Mouse (Mus musculus): ENCODE data around the gene Srgap2.

Gene Srgap2

DNA sequence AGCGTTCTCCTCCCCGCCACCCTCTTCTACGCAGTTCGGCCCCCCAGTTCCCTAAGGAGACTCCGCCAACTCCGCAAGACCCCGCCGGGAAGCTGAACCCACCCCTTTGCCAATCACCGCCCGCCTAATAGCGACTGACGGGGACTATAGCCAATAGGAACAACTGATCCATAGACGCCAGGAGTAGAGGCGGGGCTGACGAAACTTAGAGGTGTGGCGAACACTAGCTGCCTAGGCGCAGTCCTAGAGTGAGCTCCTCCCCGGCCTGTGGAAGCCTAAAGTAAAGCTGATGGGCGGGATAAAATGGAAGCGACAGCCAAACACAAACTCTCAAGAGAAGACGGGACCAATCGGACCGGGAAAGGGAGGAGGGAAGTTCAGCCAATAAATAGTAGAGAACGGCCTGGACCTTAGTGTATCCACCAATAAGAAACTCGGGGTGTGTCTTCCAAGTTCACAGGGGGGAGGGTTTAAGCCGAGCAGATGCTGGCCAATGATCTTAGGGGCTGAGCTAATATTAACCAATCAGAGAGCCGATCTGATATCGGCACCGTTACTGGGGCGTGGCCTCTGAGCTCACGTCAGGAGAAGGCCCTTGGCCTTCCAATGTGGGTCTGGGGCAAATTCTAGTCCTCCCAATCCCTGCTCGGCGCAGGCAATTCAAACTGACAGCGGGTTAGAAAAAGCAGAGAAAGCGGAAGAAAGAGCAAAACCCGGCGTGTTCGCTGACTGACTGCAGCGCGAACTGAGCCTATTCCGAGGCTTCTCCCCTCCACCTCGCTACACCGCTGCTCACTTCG lies at the start of gene Srgap2, which contains the start of gene Fam72a:
Srgap2 (minus strand) TSS at position 72 of the 800 bp plus-strand sequence.
Fam72a (plus strand) TSS at position 623 of the 800 bp plus-strand sequence.
- peak; percentile 94 to 95 for DNase-seq (ENCODE audit: low read depth in 2 of 2, low spot score in 2 of 2)

GRCm38 (mm10) chr1:131573721-131574120 lies 46.6 kb upstream of the Srgap2 start:
- DNase-seq (ENCODE audit: low read depth in 2 of 2, low spot score in 2 of 2): peak in 1 of 2 experiments; percentile 8

DNA sequence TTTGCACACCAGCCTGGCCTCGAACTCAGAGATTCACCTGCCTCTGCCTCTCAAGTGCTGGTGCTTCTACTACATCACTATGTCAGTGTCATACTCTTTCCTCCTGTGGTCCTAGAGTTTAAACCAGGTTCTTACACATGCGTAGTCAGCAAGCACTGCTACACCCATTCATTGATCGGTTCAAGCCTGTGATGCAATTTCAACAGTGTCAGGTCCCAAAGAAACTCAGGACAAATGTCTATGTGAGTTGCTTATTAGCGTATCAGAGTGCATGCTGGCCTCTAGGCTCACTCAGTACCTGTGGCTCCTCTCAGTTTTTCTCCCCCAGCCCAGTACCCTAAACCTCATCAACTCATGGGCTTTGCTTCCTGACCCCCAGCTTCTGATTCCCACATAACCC lies 43.2 kb upstream of the Srgap2 start:
- DNase-seq (ENCODE audit: low read depth in 2 of 2, low spot score in 2 of 2): no peak

DNA sequence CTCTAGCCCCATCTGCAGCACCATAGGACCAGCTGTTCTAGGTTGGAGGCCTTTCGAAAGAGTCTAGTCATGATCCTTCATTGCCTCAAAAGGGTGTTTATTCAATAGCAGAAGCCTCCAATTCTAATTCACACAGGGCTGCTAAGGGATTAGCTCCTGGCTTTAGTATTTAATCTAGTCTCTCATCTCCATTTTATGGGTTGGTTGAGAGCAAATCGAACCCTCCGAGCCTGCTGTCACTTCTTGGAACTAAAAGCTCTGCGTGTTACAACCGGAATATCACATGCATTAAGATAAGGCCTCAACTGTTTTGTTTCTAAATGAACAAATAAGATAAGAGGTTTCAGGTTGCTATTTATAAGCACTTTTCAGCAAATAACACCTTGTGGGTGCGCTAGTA lies 42.6 kb upstream of the Srgap2 start:
- no peak for DNase-seq (ENCODE audit: low read depth in 2 of 2, low spot score in 2 of 2)

DNA sequence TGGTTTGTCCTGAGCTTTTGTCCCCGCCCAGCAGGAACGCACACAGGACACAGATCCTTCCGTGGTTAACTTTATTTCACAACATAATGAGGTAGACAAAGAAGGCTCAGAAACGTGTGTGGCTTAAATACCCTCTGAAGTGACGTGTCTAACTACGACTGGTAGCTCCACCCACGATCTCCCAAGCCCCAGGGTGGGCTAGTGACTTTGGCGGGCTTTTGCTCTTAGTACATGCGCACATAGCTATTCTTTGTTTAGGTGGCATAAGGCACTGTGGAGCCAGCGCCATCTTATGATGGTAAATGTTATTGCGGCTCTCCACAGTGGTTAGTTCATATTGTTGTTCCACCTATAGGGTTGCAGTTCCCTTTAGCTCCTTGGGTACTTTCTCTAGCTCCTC lies 38.9 kb upstream of the Srgap2 start:
- peak; percentile 16 to 42 for DNase-seq (ENCODE audit: low read depth in 2 of 2, low spot score in 2 of 2)

DNA sequence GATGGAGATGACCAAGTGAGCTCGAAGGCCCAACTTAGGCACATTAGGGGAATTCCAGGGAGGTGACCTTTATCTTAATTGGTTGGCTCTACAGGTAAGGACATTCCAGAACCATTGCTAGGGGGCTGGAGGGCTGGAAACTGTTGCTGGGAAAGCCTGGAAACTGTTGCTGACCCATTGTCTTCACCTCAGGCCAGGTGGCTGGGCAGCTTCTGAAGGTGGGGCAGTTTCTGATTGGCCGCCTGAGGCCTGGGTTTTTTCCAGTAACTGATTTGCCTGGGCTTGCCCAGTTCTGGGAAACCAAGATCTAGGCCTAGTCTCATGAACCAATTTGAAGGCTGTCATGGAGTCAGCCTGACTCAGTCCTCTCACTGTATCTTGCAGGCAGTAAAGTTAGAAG lies 34.9 kb upstream of the Srgap2 start:
- no peak for DNase-seq (ENCODE audit: low read depth in 2 of 2, low spot score in 2 of 2)

DNA sequence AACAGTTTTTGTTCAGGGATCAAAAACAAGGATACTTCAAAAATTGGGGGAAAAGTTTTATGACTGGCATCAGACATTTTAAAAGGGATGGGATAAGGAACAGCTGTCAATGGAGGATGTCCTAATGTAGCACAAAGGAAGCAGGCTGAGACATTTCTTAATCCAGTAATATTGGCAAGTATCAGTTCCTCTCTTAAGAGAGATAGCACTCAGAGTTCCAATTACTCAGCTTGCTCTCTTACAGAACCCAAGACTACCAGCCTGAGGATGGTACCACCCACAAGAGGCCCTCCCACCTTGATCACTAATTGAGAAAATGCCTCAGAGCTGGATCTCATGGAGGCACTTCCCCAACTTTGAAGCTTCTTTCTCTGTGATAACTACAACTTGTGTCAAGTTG lies 33.3 kb upstream of the Srgap2 start:
- DNase-seq (ENCODE audit: low read depth in 2 of 2, low spot score in 2 of 2): no peak

GRCm38 (mm10) chr1:131555042-131555812 lies 28.1 kb upstream of the Srgap2 start:
- peak; percentile 67 to 78 for DNase-seq (ENCODE audit: low read depth in 2 of 2, low spot score in 2 of 2)

GRCm38 (mm10) chr1:131553428-131553827 lies 26.3 kb upstream of the Srgap2 start:
- no peak for DNase-seq (ENCODE audit: low read depth in 2 of 2, low spot score in 2 of 2)

GRCm38 (mm10) chr1:131551956-131552355 lies 24.8 kb upstream of the Srgap2 start:
- no peak for DNase-seq (ENCODE audit: low read depth in 2 of 2, low spot score in 2 of 2)

GRCm38 (mm10) chr1:131548494-131549365 lies 21.6 kb upstream of the Srgap2 start:
- no peak for DNase-seq (ENCODE audit: low read depth in 2 of 2, low spot score in 2 of 2)

DNA sequence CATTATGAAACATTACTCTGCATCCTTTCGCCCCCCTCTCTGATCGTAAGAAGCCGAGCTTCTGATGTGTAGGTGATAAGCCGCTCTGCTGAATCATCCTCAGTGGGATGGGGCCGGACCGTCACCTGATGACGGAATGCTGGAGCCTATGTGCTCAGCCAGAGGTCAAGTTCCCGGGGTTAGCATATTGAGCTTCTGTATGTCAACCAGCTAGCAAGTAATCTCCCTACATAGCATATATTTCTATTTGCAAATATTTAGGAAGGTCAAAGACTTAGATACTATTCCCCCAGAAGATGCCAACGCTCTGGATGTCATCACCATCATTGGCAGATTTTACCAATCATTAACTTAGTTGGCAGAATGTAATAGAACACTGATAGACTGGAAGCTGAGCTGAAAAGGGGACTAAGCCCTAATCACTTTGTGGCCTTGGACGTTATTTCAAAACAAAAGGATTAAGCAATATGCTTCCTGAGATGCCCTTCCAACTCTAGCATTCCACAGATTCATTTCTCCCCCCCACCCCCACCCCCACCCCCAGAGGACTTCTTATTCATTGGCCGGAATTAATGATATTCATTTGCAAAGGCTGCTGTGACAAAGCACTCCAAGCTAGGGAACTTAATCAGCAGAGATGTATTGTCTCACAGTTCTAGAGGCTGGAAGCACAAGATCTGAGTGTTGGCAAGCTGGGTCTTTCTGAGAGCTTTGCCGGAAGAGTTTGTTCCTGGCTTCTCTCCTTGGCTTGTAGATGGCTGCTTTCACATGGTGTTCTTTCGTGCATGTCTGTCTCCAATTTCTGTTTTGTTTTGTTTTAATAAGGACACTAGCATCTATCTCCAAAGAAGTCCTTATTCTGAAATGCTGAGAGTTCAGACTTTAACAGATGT lies 19.9 kb upstream of the Srgap2 start:
- DNase-seq (ENCODE audit: low read depth in 2 of 2, low spot score in 2 of 2): no peak

DNA sequence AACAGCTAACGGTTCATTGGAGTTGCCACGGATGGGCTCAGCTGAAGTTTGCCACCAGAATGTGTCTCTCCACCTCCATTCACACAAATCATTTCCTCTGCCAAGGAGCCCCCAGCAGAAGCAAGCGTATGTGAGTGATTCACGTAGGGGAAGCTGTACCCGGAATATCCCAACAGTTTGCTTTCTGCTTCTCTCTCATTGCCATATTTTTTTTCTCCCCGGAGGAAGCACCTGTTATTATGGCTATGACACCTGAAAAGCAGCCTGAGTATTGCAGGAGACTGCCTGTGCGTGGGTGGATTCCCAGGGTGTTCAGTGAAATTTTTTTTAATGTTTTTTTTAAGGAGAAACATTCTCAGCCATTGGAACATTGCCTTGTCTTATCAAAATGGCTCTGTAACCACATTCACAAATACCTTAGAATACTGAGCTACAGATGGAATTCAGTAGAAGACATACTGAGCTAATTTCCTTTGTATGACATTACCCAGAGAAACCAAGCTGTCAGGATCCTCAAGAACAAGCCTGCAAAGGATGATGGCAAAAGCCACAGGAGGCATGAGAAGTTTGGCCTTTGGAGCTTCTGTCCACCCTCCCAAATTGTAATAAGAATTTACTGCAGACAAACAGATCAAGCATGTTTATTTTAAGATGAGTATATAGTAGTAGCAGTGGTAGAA lies 16.9 kb upstream of the Srgap2 start:
- no peak for DNase-seq (ENCODE audit: low read depth in 2 of 2, low spot score in 2 of 2)

- DNase-seq (ENCODE audit: low read depth in 2 of 2, low spot score in 2 of 2): no peak
Measured at GRCm38 (mm10) chr1:131541903-131542302, 14.8 kb upstream of the Srgap2 start.

GRCm38 (mm10) chr1:131541431-131541830 lies 14.3 kb upstream of the Srgap2 start:
- no peak for DNase-seq (ENCODE audit: low read depth in 2 of 2, low spot score in 2 of 2)

DNA sequence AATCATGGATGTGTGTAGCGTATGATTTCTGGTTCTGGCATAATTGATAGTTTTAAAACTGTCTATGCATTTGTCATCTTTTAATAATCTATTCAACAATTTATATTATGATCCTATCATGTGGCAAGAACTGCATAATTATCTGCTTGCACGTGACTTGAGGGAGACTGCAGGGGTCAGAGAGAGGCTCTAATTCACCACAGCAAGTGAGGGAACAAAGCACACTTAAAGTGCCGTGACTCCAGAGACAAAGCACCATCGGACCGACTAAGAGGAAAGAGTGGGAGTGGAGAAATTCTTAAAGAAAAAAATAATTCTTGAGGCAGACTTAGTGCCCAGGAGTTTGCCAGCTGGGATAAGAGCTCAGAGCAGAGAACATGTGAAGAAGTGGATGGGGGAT lies 13.6 kb upstream of the Srgap2 start:
- no peak for DNase-seq (ENCODE audit: low read depth in 2 of 2, low spot score in 2 of 2)

DNA sequence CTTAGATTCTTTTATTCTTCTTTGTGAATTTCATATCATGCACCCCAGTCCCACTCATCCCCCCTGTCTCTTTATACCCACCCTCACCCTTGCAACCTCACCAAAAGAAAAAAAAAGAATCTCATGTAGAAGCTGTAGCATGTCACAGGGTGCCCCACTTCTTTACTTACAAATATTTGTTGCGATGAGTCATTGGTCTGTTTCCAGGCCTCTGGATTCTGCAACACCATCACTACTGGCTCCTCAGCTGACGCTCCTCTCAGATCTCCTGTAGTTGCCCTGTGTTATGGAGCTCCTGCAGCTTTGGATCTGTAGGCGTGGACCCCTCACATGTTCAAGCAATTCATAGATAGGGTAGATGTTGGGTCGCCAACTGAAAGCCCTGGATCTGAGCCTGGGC lies 12.6 kb upstream of the Srgap2 start:
- DNase-seq (ENCODE audit: low read depth in 2 of 2, low spot score in 2 of 2): no peak

GRCm38 (mm10) chr1:131528561-131529166 lies 1.5 kb upstream of the Srgap2 start:
- DNase-seq (ENCODE audit: low read depth in 2 of 2, low spot score in 2 of 2): no peak

- no peak for DNase-seq (ENCODE audit: low read depth in 2 of 2, low spot score in 2 of 2)
Measured at GRCm38 (mm10) chr1:131528081-131528507, 942 bp upstream of the Srgap2 start.

All from CD8-positive naive resting alpha-beta T cell, adult 2 months (primary cell).